Mouse (Mus musculus) lung, embryonic 15.5 days (tissue): Measurements from ENCODE around the gene Sgsm2. TPM values are rescaled to one million over a fixed set of nuclear protein-coding genes. Genes with fewer than 3 reads are reported as not detected.

Experiments
- ATAC-seq: fragments of 200-750 bp; cut with Nextera tagmentation; 2 replicates; pipeline ENCODE4 v1.8.0; 2017; ENCODE audit warnings: moderate number of reproducible peaks, borderline replicate concordance; ENCODE audit not compliant: low FRiP score, low TSS enrichment; ENCODE audit errors: extremely low read depth
- H3K27ac ChIP-seq: fragments of 300-500 bp; sonication (generic); 2 replicates; pipeline ENCODE4 v1.5.1; 2015; ENCODE audit warnings: moderate library complexity, mild to moderate bottlenecking, inconsistent platforms
- H3K27me3 ChIP-seq: fragments of 300-500 bp; sonication (generic); 2 replicates; pipeline ENCODE4 v1.6.1; 2015; ENCODE audit warnings: inconsistent platforms
- H3K36me3 ChIP-seq: fragments of 300-500 bp; sonication (generic); 2 replicates; pipeline ENCODE4 v1.6.1; 2015; ENCODE audit warnings: inconsistent platforms
- H3K4me1 ChIP-seq: fragments of 300-500 bp; sonication (generic); 2 replicates; pipeline ENCODE4 v1.6.1; 2015; ENCODE audit warnings: inconsistent platforms
- H3K4me2 ChIP-seq: fragments of 300-500 bp; sonication (generic); 2 replicates; pipeline ENCODE4 v1.6.1; 2015; ENCODE audit warnings: inconsistent platforms, mild to moderate bottlenecking, moderate library complexity
- H3K4me3 ChIP-seq: fragments of 300-500 bp; sonication (generic); 2 replicates; pipeline ENCODE4 v1.5.1; 2015; ENCODE audit warnings: mild to moderate bottlenecking, inconsistent platforms
- H3K9ac ChIP-seq: fragments of 300-500 bp; sonication (generic); 2 replicates; pipeline ENCODE4 v1.6.1; 2015; ENCODE audit warnings: inconsistent platforms
- H3K9me3 ChIP-seq: fragments of 300-500 bp; sonication (generic); 2 replicates; pipeline ENCODE4 v1.6.1; 2016; ENCODE audit warnings: inconsistent platforms
- WGBS: fragments of 180-500 bp; shearing (Covaris S2); methylation state at CpG from one replicate; pipeline ENCODE4 v1.1.7; 2015; 5-methylcytosine and 5-hydroxymethylcytosine counted together
- polyA plus RNA-seq: library from polyadenylated mRNA; unstranded; fragments of >200 nt; fragmentation: Nextera tagmentation; extraction: Ambion mirVana; gene quantifications from 2 replicates; pipeline ENCODE4 v1.2.1, GENCODE M21; 2015

Gene Sgsm2
- 3.4 and 3.5 TPM in 2 replicates for polyA plus RNA-seq

GRCm38 (mm10) chr11:74896901-74897677 lies at the start of gene Sgsm2:
Gene Sgsm2, minus strand, starts transcription at chr11:74897060.
- H3K9ac ChIP-seq, result peak within 1 kb of the TSS; percentile 74
- peak within 1 kb of the TSS; percentile 85 for H3K27ac ChIP-seq
- H3K4me1 ChIP-seq, result peaks cover 14% of the 10 kb centered on the region; the same call in 1 of the 2 replicates
- no peaks in the 10 kb centered on the region for H3K27me3 ChIP-seq
- peak; percentile 78 for ATAC-seq
- peak within 1 kb of the TSS; percentile 96 for H3K4me2 ChIP-seq
- H3K4me3 ChIP-seq, result peak within 1 kb of the TSS; percentile 91
- under 1% methylated on average over 72 of the region's 74 CpGs for WGBS
- no peaks in the 10 kb centered on the region for H3K9me3 ChIP-seq
- H3K36me3 ChIP-seq, result peaks cover 28% of the 10 kb centered on the region

GRCm38 (mm10) chr11:74946348-74946747 lies 49.5 kb upstream of the Sgsm2 start:
- Histone ChIP-seq H3K9ac (no peak overlapping the region), H3K4me3 (no peak overlapping the region), H3K36me3 (peaks cover 24% of the 10 kb centered on the region), H3K27ac (no peak overlapping the region), H3K27me3 (no peaks in the 10 kb centered on the region), H3K9me3 (no peaks in the 10 kb centered on the region), H3K4me2 (no peak overlapping the region), H3K4me1 (no peaks in the 10 kb centered on the region)
- 71% methylated on average over 3 of the region's 3 CpGs for WGBS
- no peak for ATAC-seq

- H3K9me3 ChIP-seq, result no peaks in the 10 kb centered on the region
- no peak overlapping the region for H3K4me2 ChIP-seq
- ATAC-seq, result no peak
- no peak overlapping the region for H3K4me3 ChIP-seq
- H3K27ac ChIP-seq, result no peak overlapping the region
- H3K4me1 ChIP-seq, result peaks cover 11% of the 10 kb centered on the region
- H3K36me3 ChIP-seq, result peaks cover 44% of the 10 kb centered on the region
- WGBS, result 93% methylated on average over 7 of the region's 7 CpGs
- no peaks in the 10 kb centered on the region for H3K27me3 ChIP-seq
- H3K9ac ChIP-seq, result no peak overlapping the region
These were observed 33.5 kb upstream of the Sgsm2 start for GRCm38 (mm10) chr11:74930391-74930790.

- 92% methylated on average over 4 of the region's 4 CpGs for WGBS
- H3K27ac ChIP-seq, result no peak overlapping the region
- H3K4me1 ChIP-seq, result peaks cover 17% of the 10 kb centered on the region
- ATAC-seq, result no peak
- no peak overlapping the region for H3K4me3 ChIP-seq
- no peak overlapping the region for H3K9ac ChIP-seq
- no peaks in the 10 kb centered on the region for H3K9me3 ChIP-seq
- H3K4me2 ChIP-seq, result no peak overlapping the region
- no peaks in the 10 kb centered on the region for H3K27me3 ChIP-seq
- peaks cover 32% of the 10 kb centered on the region for H3K36me3 ChIP-seq
These were observed 32.3 kb upstream of the Sgsm2 start for GRCm38 (mm10) chr11:74929111-74929510.

GRCm38 (mm10) chr11:74927236-74927725 lies 30.4 kb upstream of the Sgsm2 start:
- no peak for ATAC-seq
- 83% methylated on average over 2 of the region's 2 CpGs for WGBS
- peaks cover 17% of the 10 kb centered on the region for H3K4me1 ChIP-seq
- no peak overlapping the region for H3K9ac ChIP-seq
- no peaks in the 10 kb centered on the region for H3K9me3 ChIP-seq
- no peaks in the 10 kb centered on the region for H3K27me3 ChIP-seq
- peak overlapping the region; percentile 74; the same call in 1 of the 2 replicates for H3K4me3 ChIP-seq
- H3K4me2 ChIP-seq, result peak overlapping the region; percentile 54
- peaks cover 14% of the 10 kb centered on the region for H3K36me3 ChIP-seq
- H3K27ac ChIP-seq, result 0 out of 2 replicates have a peak overlapping the region, but pooled peaks have one; percentile 31

- Histone ChIP-seq H3K27me3 (no peaks in the 10 kb centered on the region), H3K9ac (peak overlapping the region; percentile 73), H3K4me2 (peak overlapping the region; percentile 54), H3K4me3 (peak overlapping the region; percentile 74), H3K27ac (peak overlapping the region; percentile 100), H3K9me3 (no peaks in the 10 kb centered on the region), H3K36me3 (peaks cover 9% of the 10 kb centered on the region), H3K4me1 (peaks cover 17% of the 10 kb centered on the region)
- WGBS, result 4% methylated on average over 11 of the region's 11 CpGs
- no peak; the same call in 1 of the 2 replicates for ATAC-seq
These were observed 29.6 kb upstream of the Sgsm2 start for GRCm38 (mm10) chr11:74926388-74927005.

GRCm38 (mm10) chr11:74925577-74926387 lies 28.9 kb upstream of the Sgsm2 start, which contains the start of the genes Smg6 and Srr:
Gene Smg6, plus strand, starts transcription at chr11:74925823.
Gene Srr, minus strand, starts transcription at chr11:74925948.
- H3K4me1 ChIP-seq, result peaks cover 17% of the 10 kb centered on the region
- H3K4me3 ChIP-seq, result peak within 1 kb of the TSS; percentile 74
- H3K36me3 ChIP-seq, result peaks cover 6% of the 10 kb centered on the region
- no peaks in the 10 kb centered on the region for H3K27me3 ChIP-seq
- H3K27ac ChIP-seq, result peak within 1 kb of the TSS; percentile 100
- H3K9ac ChIP-seq, result peak within 1 kb of the TSS; percentile 73
- H3K9me3 ChIP-seq, result no peaks in the 10 kb centered on the region
- ATAC-seq, result peak; percentile 97
- peak within 1 kb of the TSS; percentile 54 for H3K4me2 ChIP-seq
- 0% methylated on average over 86 of the region's 88 CpGs for WGBS

- WGBS, result 59% methylated on average over 4 of the region's 4 CpGs
- Histone ChIP-seq H3K27ac (no peak overlapping the region), H3K4me1 (peaks cover 17% of the 10 kb centered on the region), H3K27me3 (no peaks in the 10 kb centered on the region), H3K4me3 (no peak overlapping the region), H3K9ac (no peak overlapping the region), H3K4me2 (no peak overlapping the region; the same call in 1 of the 2 replicates), H3K36me3 (peaks cover 2% of the 10 kb centered on the region; the same call in 1 of the 2 replicates), H3K9me3 (no peaks in the 10 kb centered on the region)
- no peak for ATAC-seq
These were observed 27.3 kb upstream of the Sgsm2 start for GRCm38 (mm10) chr11:74924149-74924548.

- Histone ChIP-seq H3K27ac (no peak overlapping the region), H3K36me3 (peaks cover 15% of the 10 kb centered on the region; the same call in 1 of the 2 replicates), H3K9me3 (no peaks in the 10 kb centered on the region), H3K9ac (no peak overlapping the region), H3K27me3 (no peaks in the 10 kb centered on the region), H3K4me3 (no peak overlapping the region), H3K4me1 (no peaks in the 10 kb centered on the region), H3K4me2 (no peak overlapping the region)
- 68% methylated on average over 6 of the region's 6 CpGs for WGBS
- no peak for ATAC-seq
These were observed 22.4 kb upstream of the Sgsm2 start for GRCm38 (mm10) chr11:74919249-74919648.

GRCm38 (mm10) chr11:74912492-74912891 lies 15.6 kb upstream of the Sgsm2 start:
- ATAC-seq, result no peak
- Histone ChIP-seq H3K9ac (no peak overlapping the region), H3K9me3 (no peaks in the 10 kb centered on the region), H3K27me3 (no peaks in the 10 kb centered on the region), H3K36me3 (peaks cover 27% of the 10 kb centered on the region), H3K27ac (no peak overlapping the region), H3K4me3 (no peak overlapping the region), H3K4me1 (no peaks in the 10 kb centered on the region), H3K4me2 (no peak overlapping the region)
- 73% methylated on average over 3 of the region's 3 CpGs for WGBS

- Histone ChIP-seq H3K9me3 (no peaks in the 10 kb centered on the region), H3K36me3 (peaks cover 50% of the 10 kb centered on the region), H3K4me3 (no peak overlapping the region), H3K9ac (no peak overlapping the region), H3K27ac (no peak overlapping the region), H3K4me1 (no peaks in the 10 kb centered on the region), H3K4me2 (no peak overlapping the region), H3K27me3 (no peaks in the 10 kb centered on the region)
- 81% methylated on average over 4 of the region's 4 CpGs for WGBS
- no peak for ATAC-seq
These were observed 13.1 kb upstream of the Sgsm2 start for GRCm38 (mm10) chr11:74909978-74910377.
